Mouse (Mus musculus) naive thymus-derived CD4-positive, alpha-beta T cell, adult 2 months (primary cell): ENCODE results near the gene Kcnj14.
A peak's percentile ranks its signal among the peaks of the same experiment; 100 is the strongest.

ENCODE experiments used
- DNase-seq: peaks from one replicate; pipeline ENCODE4 v3.0.0-alpha.2; 2011; ENCODE audit warnings: low read depth

Gene Kcnj14

DNA sequence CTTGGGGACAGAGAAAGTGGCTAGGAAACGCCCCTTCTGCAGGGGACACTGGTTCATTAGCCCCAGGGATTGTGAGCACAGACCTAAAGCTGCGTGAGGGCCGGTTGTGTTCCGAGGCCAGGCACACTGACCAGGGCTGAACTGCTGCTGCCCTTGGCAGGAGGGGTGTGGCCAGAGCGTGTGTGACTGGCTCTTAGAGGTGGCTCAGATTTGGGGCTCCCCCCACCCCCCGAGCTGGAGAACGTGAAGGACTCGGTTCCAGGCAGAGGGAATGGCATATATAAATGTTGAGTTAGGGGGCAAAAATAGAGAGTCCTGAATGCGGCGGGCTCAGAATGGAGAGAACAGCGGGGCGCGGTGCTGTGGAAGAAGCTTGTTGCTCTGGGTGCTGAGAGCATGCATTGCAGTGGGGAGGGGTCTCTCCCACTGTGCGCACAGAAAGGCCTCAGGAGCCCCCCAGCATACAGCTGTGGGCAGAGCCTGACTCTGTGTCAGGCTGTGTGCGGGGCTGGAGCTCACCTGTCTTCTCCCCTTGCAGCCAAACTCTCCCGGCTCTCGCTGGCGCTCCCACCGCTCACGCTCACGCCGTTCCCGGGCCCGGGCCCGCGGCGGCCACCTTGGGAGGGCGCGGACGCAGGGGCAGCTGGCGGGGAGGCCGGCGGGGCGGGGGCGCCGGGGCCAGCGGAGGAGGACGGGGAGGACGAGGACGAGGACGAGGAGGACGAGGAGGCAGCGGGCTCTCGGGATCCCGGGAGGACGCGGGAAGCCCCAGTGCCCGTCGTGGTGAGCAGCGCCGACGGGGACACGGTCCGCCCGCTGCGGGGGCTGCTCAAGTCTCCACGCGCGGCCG lies 26.7 kb downstream of the Kcnj14 start:
- DNase-seq: peak; percentile 37

DNA sequence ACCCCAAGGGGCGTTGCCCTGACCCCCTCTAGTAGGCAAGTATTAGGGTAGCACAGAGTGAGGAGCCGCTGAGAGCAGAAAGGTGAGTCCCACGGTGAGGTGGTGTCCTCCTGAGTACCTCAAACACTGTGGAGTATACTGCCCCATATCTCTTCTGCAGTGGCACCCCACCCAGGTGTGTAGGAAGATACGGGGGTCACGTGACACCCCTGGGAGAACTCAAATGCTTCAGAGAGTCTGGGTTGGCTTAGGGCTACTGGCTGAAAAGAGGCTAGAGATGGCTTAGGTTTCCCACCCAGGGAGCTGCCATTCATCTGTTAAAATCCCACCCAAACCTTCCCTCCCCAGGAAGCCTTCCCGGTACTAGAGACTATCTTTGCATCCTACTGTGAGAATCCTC lies 27.6 kb downstream of the Kcnj14 start:
- no peak for DNase-seq

DNA sequence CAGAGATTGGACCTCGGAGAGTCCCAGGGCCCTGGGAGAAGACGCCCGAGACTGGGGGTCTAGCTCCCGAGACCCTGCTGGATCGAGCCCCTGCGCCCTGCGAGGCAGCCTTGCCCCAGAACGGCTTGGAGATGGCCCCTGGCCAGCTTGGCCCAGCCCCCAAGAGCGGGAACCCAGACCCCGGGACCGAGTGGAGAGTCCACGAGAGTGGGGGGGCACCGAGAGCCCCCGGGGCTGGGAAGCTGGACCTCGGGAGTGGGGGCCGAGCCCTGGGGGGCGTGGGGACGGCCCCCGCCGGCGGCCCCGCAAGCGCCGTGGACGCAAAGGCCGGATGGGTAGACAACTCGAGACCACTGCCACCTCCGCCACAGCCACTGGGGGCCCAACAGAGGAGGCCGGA lies 29.6 kb downstream of the Kcnj14 start:
- DNase-seq: no peak

DNA sequence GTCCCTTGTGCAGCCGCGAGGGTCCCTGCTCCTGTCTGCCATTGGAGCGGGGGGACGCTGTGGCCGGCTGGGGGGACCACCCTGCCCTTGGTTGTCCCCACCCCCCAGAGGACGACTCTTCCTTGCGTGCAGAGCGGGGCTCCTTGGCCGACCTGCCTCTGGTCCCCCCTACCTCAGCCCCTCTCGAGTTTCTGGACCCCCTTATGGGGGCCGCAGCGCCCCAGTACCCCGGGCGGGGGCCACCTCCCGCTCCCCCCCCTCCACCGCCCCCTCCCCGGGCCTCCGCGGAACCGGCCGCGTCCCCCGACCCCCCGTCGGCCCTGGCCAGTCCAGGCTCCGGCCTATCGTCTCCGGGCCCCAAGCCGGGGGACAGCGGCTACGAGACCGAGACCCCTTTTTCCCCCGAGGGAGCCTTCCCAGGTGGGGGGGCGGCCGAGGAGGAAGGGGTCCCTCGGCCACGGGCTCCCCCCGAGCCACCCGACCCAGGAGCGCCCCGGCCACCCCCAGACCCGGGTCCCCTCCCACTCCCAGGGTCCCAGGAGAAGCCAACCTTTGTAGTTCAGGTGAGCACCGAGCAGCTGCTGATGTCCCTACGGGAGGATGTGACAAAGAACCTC lies 30.5 kb downstream of the Kcnj14 start:
- DNase-seq: no peak

DNA sequence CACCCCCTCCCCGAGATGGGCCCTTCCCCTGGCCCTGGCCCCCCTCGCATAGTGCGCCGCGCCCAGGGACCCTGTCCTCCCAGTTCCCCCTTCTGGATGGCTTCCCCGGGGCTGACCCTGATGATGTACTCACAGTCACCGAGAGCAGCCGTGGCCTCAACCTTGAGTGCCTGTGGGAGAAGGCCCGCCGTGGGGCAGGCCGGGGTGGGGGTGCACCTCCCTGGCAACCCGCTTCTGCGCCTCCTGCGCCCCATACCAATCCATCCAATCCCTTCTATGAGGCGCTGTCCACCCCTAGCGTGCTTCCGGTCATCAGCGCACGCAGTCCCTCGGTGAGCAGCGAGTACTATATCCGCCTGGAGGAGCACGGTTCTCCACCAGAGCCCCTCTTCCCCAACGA lies 31.3 kb downstream of the Kcnj14 start:
- no peak for DNase-seq

DNA sequence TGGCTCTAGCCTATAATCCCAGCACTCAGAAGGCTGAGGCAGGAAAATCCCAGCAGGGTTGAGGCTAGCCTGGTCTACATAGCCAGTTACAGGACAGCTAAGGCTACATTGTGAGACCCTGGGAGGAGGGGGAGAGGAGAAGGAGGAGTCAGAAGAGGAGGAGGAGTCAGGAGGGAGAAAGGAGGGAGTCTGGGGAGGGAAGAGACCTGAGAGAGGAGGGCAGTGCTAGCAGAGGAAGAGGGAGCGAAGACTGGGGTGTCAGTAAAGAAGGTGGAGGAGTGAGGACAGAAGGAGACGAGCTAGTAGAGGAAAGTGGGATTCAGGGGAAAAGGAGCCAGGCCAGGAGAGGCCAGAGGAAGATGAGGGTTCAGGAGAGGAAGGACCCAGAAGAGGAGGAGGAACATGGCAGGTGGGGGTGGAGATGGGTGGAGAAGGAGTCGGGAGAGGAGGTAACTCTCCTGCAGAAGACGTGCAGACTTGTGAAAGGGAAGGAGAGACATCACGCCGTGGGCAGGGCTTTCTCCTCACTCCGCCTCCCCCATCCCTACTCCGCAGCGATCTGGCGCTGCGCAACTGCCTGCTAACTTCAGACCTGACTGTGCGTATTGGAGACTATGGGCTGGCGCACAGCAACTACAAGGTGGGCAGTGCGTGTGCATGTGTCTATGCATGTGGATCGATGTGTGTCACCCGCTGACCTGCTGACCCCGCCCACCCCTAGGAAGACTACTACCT lies 32.7 kb downstream of the Kcnj14 start:
- DNase-seq: no peak

DNA sequence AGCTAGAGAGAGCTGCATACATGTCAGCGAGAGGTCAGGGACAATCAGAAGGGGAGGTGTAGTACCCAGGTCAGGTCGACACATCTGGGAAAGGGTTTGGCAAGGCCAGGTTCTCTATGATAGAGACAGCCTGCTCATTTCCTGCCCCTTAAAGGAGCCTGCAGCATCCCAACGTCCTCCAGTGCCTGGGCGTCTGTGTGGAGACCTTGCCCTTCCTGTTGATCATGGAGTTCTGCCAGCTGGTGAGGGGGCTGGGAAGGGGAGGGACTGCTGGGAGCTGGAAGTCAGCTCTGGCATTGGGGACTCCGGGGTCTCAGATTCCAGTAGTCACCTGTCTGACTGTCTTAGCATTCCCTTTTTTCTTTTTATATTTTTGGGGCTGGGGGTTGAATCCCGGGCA lies 33.9 kb downstream of the Kcnj14 start:
- no peak for DNase-seq

DNA sequence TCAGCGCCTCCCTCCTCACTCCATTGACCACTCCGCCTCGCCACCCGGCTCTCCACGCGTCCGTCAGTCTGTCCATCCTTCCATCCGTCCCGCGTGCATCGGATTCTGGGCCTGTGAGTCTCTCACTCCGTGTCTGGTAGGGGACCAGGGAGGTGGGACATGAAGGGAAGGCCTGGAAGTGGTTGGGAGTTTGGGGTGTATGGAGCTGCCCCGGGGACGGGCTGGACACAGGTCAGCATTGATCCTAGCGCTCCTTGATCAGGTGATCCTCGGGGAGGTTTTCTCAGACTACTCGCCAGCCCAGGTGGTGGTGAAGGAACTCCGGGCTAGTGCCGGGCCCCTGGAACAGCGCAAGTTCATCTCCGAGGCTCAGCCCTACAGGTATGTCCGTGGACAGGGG lies 36.9 kb downstream of the Kcnj14 start:
- no peak for DNase-seq

DNA sequence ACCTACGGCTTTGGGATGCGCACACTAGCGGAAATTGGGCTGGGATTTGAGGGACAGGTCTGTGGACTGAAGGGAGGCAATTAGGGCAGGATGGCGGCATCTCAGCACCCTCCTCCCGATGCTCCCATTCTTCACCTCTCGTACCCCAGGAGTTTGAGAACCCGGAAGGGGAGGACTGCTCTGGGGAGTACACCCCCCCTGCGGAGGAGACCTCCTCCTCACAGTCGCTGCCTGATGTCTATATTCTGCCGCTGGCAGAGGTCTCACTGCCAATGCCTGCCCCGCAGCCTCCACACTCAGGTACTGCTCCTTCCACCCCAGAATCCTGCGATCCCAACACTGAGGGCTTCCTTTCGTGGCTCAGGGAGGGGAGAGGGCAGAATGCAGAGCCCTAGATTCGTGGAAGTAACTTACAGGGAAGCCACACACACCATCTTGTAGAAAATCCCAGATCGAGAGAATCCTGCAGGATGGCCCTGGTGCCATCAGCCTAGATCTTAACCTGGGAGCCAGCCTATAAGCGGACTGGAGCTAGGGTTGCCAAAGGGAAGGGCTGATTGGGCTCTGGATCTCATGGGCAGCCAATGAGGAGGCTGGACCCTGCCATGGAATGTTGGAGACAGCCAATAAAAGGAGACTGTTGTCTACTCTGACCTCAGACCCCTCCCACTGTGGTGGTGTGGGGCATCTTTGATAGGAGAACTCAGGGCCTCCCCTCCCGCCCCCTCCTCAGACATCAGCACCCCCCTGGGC lies 37.7 kb downstream of the Kcnj14 start:
- no peak for DNase-seq

DNA sequence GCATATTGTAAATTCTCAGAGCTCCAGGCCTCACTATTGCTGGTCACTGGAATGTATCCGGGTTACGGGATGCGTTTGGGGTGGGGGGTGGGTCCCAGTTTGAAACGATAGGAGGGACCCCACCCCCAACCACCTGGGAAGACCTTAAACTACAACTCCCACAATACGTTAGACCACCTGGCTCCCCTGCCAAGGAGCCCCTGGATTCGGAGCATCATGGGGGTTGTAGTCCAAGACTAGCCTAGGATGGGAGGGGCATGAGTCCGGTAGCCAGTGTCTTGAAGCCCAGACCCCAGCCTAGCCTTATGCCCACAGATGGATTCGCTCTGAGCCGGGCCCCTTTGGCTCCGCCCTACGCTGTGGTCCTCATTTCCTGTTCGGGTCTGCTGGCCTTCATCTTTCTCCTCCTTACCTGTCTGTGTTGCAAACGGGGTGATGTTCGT lies 38.4 kb downstream of the Kcnj14 start:
- DNase-seq: peak; percentile 37

DNA sequence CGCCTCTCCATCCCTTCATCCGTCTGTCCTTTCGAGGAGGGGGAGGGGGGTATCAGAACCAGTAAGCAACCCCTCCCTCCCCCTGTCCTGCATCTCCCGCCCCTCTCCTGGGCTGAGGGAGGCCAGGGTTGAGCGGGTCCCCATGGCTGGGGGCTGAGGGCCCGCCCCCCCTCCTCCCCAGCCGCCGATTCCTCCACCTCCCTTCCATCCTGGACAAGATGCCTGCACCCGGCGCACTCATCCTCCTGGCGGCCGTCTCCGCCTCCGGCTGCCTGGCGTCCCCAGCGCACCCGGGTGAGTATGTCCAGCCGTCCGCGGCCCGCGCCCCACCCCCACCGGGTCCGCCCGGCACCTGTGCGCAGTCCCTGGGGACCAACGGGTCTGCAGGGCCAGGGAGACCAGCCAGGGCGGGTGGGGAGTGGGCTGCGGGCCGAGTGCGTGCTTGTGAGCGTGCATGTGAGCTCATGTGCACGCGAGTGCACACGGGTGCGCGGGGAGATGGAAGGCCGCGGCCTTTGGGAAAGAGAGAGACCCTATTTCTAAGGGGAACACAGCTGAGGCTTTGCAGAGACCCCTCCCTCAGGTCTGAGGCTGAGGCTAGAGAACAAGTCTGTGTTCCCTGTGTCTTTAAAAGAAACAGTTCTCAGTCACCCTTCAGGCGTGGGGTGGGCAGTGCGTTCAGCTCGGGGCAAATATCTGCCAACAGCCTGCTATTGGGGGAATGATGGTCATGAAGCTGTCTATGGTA lies 39.0 kb downstream of the Kcnj14 start:
- DNase-seq: peak; percentile 28

DNA sequence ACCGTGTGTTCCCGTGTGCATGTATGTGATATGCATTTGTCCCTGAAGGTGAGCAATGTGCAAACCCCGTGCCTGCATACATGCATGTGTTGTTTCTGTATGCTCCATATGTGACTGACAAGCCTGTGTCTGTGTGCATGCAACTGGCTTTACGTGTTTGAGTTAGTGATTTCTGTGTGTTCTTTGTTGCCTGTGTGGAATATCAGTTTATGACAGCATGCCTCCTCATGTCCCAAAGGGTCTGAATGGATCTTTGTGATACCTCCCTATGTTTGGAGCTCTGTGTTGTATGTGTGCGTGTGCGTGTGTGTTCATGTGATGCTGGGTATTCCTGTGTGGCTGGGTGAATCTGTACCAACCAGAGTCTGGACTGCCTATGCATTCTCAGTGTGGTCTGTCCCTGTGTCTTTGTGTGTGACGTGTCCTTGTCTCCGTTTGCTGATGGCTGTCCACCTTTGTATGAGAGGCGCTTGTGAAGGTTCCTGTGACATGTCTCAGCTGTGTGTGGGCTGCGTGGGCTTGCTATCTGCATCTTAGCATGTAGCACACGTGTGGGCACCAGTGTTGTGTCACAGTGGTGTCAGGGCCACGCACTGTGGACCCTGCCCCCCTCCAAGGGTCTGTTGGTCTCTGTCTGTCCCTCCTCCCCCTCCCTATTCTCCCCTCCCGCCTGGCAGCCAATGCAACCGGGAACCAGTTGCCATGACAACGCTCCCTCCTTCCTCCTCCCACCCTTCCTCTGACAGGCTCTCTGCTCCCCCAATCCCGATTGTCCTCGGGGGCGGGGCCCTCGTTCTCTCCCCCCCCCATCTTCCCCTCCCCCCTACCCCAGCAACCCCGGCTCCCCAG lies 39.8 kb downstream of the Kcnj14 start, which contains the start of gene Sult2b1:
Gene Sult2b1 (minus strand): TSS at position 146 of the 849 bp plus-strand sequence.
- DNase-seq: peak; percentile 36

DNA sequence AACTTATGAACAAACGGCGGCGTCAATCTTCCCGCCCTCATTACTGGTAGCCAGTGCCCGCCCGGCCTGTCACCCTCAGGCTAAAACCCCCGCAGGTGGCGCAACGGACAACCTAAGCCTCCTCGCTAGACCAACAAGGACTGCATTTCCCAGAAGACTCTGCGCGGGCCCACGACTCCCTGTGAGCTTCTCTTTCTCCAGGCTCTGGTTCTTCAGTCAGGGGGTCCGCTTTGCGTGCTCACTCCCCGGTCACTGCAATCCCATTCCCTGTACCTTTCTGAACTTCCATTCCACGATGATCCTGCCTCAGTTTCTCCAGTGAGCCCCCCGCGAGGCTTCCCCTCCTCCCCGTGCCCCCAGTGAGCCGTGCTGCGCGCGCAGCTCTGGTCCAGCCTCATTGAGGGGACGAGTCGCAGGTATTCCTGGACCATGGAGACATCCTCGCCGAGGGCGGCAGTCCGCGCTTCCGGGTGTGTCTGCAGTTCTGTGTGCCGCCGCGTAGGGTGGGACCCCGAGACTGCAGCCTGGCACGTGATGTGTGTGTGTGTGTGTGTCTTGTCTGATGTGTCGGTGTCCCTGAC lies 41.0 kb downstream of the Kcnj14 start, which contains the start of gene Lmtk3:
Gene Lmtk3 (plus strand): TSS at position 228 of the 581 bp plus-strand sequence.
- DNase-seq: peak; percentile 62

DNA sequence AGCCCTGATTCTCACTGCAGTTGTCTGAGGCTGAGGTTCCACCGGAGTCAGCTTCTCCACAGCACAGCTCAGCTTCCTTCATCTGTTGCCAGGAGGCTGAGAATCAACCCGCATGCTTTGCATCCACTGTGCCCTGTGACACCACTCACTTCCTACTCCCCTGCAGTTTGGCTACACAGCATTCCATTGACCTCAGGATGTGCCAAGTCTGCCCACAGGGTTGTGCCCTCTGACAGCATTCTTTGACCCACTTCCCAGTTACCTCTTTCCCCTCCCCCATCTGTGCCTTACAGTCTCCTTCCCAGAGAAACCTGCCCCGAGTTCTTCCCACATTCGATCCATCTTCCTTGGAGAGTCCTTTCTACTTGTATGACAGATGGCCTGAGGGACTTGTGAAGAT lies 42.3 kb downstream of the Kcnj14 start:
- DNase-seq: no peak

DNA sequence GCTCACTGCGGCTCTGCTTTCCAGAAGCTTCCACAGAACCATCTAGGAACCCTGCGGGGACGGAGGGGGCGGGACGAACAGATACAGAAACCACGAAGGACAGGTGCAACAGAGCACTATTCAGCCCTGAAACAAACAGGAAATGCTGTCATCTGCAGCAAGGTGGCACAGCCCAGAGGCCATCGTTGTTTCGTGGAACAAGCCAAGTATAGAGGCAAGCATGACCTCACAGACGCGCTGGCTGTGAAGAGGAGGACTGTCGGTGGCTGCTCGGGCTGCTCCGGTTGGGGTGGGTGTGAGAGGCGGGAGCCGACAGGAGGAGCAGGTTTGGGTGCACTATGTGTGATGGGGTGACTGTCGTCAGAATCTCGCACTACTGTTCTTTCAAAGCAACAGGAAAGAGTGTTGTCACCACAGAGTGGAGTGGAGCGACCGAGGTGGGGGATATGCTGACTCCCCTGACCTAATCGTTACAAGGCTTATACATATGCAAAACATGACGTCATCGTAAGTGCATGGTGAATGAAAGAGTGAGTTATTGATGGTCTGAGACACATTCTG lies 45.4 kb downstream of the Kcnj14 start:
- DNase-seq: peak; percentile 92

DNA sequence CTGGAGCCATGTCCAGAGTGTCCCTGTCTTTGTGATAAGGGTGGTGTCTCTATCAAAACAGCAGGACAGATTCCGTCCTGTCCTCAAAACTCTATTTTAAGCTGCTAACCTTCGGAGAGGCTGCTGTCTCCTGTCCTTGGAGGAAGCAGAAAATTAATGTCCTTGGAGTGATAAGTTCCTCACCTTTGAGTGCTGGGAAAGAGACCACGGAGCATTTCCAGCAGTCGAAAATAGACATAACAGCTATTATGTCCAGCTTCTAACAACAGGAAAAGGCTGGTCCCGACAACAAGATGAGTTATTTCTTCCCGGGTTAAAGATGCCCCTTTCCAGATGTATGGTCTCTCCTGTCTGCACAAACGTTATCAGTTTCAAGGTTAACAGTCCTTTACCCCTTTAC lies 49.3 kb downstream of the Kcnj14 start:
- DNase-seq: no peak

DNA sequence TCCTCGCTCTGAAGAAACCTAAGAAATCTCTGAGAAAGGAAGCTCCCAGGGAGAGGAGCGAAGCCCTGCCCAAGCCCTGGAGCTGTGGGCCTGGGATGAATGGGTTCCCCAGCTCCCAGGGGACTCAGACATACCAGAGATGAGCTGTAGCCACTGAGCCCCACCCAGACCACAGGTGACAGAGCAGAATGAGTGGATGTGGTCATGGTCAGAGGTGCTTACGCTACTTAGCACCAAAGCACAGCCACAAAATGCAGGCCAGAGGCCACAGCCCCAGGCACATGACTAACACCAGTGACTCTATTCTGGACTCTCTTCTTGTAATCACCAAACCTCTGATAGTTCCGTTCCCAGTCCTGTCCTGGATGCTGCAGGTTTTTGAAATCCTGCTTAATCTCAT lies 53.5 kb downstream of the Kcnj14 start:
- no peak for DNase-seq

DNA sequence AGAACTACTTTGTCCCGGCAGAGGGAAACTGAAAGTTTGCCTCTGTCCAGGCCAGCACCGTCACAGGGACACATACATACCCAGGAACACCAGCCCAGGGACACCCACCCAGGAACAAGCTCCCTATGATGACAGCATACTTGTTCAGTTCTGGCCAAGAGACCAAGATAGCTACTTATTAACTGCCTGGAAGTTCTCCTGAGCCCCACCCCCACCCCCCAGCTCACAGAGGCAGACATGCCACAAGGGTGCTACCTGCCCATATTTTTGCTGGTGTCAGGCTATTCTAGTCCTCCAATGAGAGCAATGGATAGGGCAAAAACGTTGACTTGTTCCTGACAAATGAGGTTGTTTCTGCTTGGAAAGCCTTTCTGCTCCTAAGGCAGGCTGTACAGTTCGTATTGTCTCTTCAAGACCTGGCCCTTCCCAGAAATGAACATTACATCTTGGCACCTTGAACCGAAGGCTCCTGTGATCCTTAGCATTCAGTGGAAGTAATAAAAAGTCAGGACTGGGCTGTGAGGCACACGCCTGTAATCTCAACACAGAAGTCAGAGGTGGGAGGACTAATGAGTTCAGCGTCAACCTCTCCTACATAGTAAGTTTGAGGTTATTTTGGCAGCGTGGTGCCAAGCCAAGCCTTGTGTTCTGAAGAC lies 54.0 kb downstream of the Kcnj14 start:
- no peak for DNase-seq

DNA sequence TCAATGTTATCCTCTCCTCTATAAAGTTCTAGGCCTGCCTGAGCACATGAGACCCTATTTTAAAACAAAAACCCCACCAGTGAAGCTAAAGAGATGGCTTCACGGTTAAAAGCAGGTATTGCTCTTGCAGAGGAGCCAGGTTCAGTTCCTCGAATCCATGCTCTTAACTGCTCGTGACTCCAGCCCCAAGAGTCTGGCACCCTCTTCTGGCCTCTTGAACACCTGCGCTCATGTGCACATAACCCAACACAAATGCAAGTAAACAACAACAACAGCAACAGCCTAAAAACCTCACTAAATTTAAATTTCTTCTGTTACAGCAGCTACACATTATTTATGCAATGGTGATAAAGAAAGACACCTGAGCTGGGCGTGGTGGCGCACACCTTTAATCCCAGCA lies 57.1 kb downstream of the Kcnj14 start:
- no peak for DNase-seq
